Mouse (Mus musculus): Measurements from ENCODE around the gene Ltb.

The Ltb gene

GRCm38 (mm10) chr17:35193881-35194843 lies at the start of gene Ltb:
Gene Ltb (plus strand): TSS chr17:35194439.
- DNase-seq (ENCODE audit: extremely low spot score, low read depth, low spot score), result no peak

DNA sequence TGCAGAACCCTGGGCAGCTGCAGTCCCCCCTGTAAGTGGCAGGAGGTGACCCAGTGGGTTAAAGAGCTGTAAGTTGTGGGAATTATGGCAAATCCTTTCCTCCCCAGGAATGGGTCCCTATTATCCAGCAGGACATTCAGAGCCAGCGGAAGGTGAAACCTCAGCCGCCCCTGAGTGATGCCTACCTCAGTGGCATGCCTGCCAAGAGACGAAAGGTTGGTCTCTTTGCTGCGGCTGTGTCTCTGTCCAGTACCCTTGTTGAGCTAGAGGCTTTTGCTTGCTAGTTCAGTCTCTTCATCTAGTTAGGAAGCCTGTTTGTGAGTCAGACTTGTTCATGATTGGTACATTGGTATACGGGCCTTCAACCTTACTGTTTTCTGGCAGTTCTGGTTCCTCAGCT lies 48.1 kb upstream of the Ltb start:
- no peak for DNase-seq (ENCODE audit: extremely low spot score, low read depth, low spot score)

- no peak for DNase-seq (ENCODE audit: extremely low spot score, low read depth, low spot score)
Measured at GRCm38 (mm10) chr17:35147348-35147747, 46.9 kb upstream of the Ltb start.

GRCm38 (mm10) chr17:35147922-35148639 lies 46.2 kb upstream of the Ltb start:
- DNase-seq (ENCODE audit: extremely low spot score, low read depth, low spot score), result no peak

GRCm38 (mm10) chr17:35152121-35152520 lies 42.1 kb upstream of the Ltb start:
- no peak for DNase-seq (ENCODE audit: extremely low spot score, low read depth, low spot score)

- no peak for DNase-seq (ENCODE audit: extremely low spot score, low read depth, low spot score)
Measured at GRCm38 (mm10) chr17:35153077-35153476, 41.2 kb upstream of the Ltb start.

- DNase-seq (ENCODE audit: extremely low spot score, low read depth, low spot score), result no peak
Measured at GRCm38 (mm10) chr17:35153931-35154330, 40.3 kb upstream of the Ltb start.

- DNase-seq (ENCODE audit: extremely low spot score, low read depth, low spot score), result no peak
Measured at GRCm38 (mm10) chr17:35154616-35155015, 39.6 kb upstream of the Ltb start.

DNA sequence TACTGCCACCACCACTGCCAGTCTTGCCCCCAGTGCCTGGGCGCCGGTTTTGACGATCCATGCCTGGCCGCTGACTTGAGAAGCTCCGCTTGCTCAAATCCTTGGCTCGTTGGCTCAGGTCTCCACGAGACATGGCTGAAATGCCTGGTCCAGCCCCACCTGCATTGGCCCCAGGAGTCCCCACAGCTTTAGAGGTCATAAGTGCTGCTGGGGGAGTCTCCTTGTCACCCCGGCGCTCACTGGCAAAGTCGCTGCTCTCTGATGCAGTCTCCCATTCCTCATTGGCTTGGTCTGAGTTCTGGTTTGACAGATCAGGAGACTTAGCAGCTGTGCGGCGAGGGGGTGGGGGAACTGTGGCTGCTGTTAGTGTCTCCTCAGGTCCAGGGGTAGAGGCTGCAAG lies 38.8 kb upstream of the Ltb start:
- DNase-seq (ENCODE audit: extremely low spot score, low read depth, low spot score), result no peak

DNA sequence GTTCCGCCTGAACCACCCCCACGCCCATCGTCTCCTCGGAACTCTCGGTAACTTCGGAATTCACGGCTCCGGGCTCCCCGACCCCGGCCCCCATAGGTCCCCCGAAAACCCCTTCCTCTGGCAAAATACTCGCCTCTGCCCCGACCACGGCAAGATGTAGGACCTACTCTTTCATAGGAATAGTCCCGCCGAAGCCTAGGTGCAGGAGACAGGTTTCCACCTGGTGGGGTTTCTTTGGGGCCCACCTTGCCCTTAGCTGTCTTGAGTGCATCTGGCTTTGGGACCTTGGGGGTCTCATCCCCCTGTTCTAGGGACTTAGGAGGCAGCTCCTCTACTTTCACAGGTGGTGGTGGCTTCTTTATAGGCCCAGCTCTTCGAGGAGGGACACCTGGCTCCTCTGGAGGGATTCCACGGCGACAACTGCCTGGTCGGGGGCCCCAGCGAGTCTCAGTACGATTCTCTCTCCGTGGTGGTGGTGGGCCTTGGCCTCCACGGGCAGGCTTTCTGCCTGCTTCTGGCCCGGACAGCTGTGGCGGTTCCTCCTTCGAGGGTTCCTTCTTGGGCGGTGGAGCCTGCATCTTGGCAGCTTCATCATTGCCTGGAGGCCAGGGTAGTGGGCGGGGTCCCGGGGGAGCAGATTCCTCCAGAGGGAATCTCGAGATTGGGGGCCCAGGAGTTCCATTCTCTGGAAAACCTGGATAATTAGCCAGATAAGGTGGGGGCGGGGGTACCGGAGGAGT lies 37.6 kb upstream of the Ltb start:
- no peak for DNase-seq (ENCODE audit: extremely low spot score, low read depth, low spot score)

DNA sequence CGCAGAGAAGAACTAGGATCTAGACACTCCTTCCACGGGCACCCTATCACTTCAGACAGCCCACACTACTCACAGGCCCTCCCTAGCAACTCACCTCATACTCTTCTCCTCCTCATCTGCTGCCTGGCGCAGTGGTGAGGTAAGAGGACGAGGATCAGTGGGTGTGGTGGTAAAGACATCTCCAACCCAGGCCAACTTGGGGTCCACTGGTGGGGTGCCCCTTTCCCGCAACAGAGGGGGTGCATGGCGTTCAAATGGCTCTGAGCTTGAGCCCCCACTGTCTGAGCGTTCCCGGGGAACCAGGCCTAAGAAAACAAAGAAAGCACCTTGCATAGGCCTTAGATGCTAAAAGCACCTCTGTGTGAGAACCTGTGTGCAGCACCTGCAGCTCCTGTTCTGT lies 37.0 kb upstream of the Ltb start:
- no peak for DNase-seq (ENCODE audit: extremely low spot score, low read depth, low spot score)

DNA sequence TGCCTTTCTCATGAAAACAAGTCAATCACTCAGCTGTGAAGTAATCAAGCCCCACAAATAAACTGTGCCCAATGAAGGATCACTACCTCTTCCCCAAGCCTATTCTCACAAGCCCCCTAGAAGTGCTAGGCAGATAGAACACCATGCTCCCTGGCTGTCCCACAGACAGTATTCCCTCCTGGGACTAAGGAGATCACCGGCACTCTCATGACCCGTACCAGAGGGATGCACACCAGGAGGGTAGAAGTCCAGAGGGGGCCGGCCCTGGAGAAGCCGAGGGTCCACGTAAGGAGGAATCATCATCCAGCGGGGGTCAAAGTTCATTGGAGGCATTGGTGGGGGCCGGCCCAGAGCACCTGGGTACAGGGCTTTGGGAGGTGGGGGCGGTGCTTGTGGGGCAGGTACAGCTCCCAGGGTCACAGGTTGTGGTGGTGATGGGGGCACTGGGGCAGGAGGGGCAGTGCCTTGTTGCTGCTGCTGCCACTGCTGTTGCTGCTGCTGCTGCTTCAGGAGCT lies 36.5 kb upstream of the Ltb start:
- no peak for DNase-seq (ENCODE audit: extremely low spot score, low read depth, low spot score)

GRCm38 (mm10) chr17:35158850-35159593 lies 35.2 kb upstream of the Ltb start:
- DNase-seq (ENCODE audit: extremely low spot score, low read depth, low spot score), result no peak

DNA sequence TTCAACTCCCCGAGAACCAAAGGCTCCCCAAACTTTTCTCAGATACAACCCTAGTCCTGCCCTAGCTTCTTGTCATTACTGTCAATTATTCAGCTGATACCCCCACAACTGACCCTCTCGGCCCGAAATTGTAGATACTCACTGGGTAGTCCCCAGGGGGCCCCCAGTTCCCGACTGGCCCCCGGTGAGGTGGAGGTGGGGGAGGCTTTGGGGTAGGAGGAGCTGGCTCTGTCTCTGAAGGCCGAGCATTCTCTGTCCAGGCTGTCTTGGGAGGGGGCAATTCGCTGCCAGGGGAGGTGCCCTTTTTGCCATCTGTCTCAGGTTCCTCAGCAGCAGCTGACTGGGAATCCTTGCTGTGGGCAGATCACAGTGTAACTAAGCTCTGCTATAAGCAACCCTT lies 34.6 kb upstream of the Ltb start:
- no peak for DNase-seq (ENCODE audit: extremely low spot score, low read depth, low spot score)

DNA sequence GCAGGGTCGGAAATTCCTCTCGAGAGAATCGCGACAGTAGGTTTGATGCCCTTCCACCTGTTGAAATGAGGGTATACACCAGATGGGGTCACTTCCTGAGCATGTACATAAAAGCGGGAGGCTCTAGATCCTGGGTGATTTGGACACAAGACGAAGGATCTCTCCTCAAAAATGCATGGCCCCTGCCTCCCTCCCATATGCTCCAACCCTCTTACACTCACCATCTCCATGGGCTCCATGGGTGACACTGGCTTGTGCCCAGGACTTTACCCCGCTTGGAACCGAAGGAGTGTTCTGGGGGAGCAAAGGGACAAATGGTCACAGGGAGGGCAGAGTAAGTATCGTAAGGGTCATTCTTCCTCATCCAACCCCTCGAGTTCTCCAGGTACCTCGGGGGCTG lies 32.8 kb upstream of the Ltb start:
- DNase-seq (ENCODE audit: extremely low spot score, low read depth, low spot score), result no peak

DNA sequence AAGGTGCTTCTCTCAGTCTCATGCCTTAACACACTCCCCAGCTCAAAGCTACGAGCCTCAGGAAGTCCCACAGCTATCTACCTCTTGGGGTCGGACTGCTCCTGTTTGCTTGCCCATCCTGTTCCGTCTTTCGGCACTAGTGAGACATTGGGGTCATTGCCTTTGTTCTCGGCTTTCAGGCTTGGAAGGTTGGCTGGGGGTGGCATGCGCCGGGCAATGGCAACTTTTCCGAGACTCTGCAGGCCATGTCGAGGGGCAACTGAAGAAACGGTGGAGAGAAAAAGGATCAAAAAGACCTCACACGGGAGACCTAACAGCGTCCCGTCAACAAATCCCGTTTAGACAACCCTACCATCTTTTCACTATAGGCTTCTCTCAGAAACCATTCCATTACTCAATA lies 32.1 kb upstream of the Ltb start:
- no peak for DNase-seq (ENCODE audit: extremely low spot score, low read depth, low spot score)

DNA sequence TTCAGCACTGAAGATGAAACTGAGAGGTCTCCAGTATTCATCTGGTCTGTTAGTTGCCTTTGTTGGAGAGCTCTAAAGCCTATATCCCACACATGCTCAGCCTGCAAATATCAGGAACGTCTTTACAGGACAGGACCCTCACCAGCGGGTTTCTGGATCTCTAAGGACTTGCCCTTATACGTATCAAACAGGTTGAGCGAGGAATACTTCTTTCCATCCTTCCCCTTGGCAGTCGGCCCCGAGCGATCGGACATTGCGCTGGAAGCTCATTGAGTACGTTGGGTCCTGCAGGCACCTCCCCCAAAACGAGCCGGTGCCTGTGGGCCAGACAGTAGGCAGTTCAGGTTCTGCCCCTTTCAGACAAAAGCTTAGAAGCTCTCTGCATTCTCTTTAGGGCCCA lies 31.5 kb upstream of the Ltb start:
- no peak for DNase-seq (ENCODE audit: extremely low spot score, low read depth, low spot score)

DNA sequence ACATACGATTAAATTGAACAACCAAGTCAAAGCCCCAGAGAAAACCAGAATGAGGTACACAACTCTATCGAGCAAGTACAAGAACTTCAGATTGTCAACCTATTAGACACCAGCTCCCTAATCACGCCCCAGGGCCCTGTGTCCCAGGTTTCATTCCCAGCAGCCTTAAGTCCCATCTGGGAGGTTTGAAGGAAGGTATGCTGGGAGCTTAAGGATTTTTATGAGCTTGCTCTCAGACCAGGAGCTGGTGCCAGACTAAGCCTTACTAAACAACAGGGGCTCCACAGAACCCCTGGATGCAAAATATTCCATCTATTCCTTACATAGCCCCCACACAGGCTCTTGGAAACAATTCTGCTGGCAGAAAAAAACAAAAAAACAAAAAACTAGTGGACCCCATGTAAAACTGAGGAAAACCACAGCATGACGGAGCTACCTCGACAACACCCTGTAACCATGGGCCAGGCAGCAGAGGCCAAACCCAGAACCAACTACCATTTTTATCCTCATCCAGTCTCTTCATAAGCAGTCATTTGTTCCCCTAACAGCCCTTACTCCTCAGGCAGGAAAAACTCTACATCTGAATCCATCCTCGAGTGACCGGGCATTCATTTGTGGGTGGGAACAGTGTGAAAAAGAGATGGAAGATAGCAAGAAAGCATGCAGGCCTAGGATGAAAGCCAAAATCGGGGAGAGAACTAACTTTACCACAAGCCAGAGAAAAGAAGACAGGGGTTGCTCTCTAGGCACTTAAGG lies 30.7 kb upstream of the Ltb start:
- no peak for DNase-seq (ENCODE audit: extremely low spot score, low read depth, low spot score)

DNA sequence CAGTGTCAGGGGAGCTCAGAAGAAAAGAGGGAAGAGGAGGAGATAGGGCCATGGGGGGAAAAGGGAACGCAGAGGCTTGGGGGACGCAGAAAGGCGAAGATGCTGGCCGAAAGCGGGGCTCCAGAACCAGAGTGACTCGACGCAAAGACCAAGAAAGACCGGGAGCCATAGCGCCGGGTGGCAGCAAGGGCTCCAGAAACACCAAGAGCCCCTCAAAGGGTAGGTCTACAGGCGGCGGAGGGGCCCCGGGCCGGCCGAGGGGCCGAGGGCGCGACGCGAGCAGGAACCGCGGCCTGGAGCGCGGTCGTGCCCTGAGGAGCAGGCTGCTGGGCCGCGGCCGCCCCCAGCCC lies 30.0 kb upstream of the Ltb start:
- no peak for DNase-seq (ENCODE audit: extremely low spot score, low read depth, low spot score)
